Mouse (Mus musculus): ENCODE results near the gene Wap.

Wap gene

GRCm38 (mm10) chr11:6628568-6628967, 9.9 kb downstream of the Wap start:
- DNase-seq (ENCODE audit: extremely low read depth, insufficient read length, low spot score) = peak; percentile 43

GRCm38 (mm10) chr11:6627731-6628130, 10.7 kb downstream of the Wap start:
- DNase-seq (ENCODE audit: extremely low read depth, insufficient read length, low spot score) = no peak

- DNase-seq (ENCODE audit: extremely low read depth, insufficient read length, low spot score) = no peak
These were observed 12.1 kb downstream of the Wap start for GRCm38 (mm10) chr11:6626388-6626772.

GRCm38 (mm10) chr11:6625478-6626387, 12.7 kb downstream of the Wap start, which contains the start of gene Tbrg4:
Gene Tbrg4 (minus strand): TSS chr11:6626067.
- peak; percentile 96 for DNase-seq (ENCODE audit: extremely low read depth, insufficient read length, low spot score)

- DNase-seq (ENCODE audit: extremely low read depth, insufficient read length, low spot score) = no peak
These were observed 13.6 kb downstream of the Wap start for GRCm38 (mm10) chr11:6624619-6625382.

GRCm38 (mm10) chr11:6623704-6624103, 14.7 kb downstream of the Wap start:
- no peak for DNase-seq (ENCODE audit: extremely low read depth, insufficient read length, low spot score)

- no peak for DNase-seq (ENCODE audit: extremely low read depth, insufficient read length, low spot score)
These were observed 22.9 kb downstream of the Wap start for GRCm38 (mm10) chr11:6615250-6616205.

GRCm38 (mm10) chr11:6605491-6606399, 32.7 kb downstream of the Wap start, which contains the start of gene Nacad:
Gene Nacad (minus strand): TSS chr11:6606053.
- DNase-seq (ENCODE audit: extremely low read depth, insufficient read length, low spot score) = no peak

GRCm38 (mm10) chr11:6605021-6605481, 33.4 kb downstream of the Wap start:
- no peak for DNase-seq (ENCODE audit: extremely low read depth, insufficient read length, low spot score)

- DNase-seq (ENCODE audit: extremely low read depth, insufficient read length, low spot score) = no peak
These were observed 33.9 kb downstream of the Wap start for GRCm38 (mm10) chr11:6604604-6604936.

GRCm38 (mm10) chr11:6603887-6604603, 34.4 kb downstream of the Wap start:
- DNase-seq (ENCODE audit: extremely low read depth, insufficient read length, low spot score) = no peak

- no peak for DNase-seq (ENCODE audit: extremely low read depth, insufficient read length, low spot score)
These were observed 35.2 kb downstream of the Wap start for GRCm38 (mm10) chr11:6603224-6603623.

GRCm38 (mm10) chr11:6602662-6603061, 35.8 kb downstream of the Wap start:
- no peak for DNase-seq (ENCODE audit: extremely low read depth, insufficient read length, low spot score)

GRCm38 (mm10) chr11:6601649-6602480, 36.6 kb downstream of the Wap start:
- DNase-seq (ENCODE audit: extremely low read depth, insufficient read length, low spot score) = no peak

- DNase-seq (ENCODE audit: extremely low read depth, insufficient read length, low spot score) = no peak
These were observed 38.0 kb downstream of the Wap start for GRCm38 (mm10) chr11:6600284-6600944.

- DNase-seq (ENCODE audit: extremely low read depth, insufficient read length, low spot score) = no peak
These were observed 38.6 kb downstream of the Wap start for GRCm38 (mm10) chr11:6599831-6600230.

- DNase-seq (ENCODE audit: extremely low read depth, insufficient read length, low spot score) = no peak
These were observed 39.3 kb downstream of the Wap start for GRCm38 (mm10) chr11:6599011-6599681.
